9 mouse cellular contexts compared by ENCODE assay signal in the genomic region with DNA sequence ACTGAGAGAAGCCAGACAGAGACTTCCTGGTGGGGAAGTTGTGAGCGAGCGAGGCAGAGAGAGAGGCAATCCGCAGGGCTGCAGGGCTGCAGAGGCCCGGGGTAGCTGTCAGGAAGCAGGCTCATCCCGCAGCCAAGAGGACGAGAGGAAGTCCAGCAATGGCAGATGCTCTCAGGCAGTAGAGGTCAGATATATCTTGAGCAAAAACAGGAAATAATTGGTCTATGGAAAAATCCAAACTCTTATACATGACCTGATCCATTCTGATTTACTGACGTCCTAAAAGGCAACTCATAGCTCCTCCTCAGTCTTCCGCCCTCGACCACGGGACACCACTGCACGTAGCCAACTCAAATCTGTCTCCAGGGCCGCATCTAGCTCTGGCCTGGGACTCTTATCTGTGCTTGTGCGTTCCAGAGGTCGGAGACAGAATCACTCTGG. TPM values are rescaled to one million over a fixed set of nuclear protein-coding genes. Genes with fewer than 3 reads are reported as not detected.
A peak's percentile ranks its signal among the peaks of the same experiment; 100 is the strongest.
DNase-seq lines count a peak whose midpoint lies in the region; ATAC-seq lines count a peak whose summit lies in the region.
"Had no signal": no experiment of that assay in that cellular context is flagged by ENCODE, and none has a peak within 500 bp of the region (broad histone marks: within the 10 kb centered on the region; RNA-seq: fewer than 3 reads in every experiment).

No protein-coding gene starts in this region.

- peak overlapping the region; percentile 13; the same call in 1 of the 2 replicates for H3K9ac ChIP-seq in embryonic facial prominence, embryonic 11.5 days (replicated peaks; ENCODE audit: low read length)
- peak overlapping the region; percentile 32; the same call in 1 of the 2 replicates for H3K9ac ChIP-seq in lung, embryonic 16.5 days (ENCODE audit: low read length)

- H3K4me3 ChIP-seq in embryonic facial prominence, embryonic 11.5 days (ENCODE audit: low read depth, low read length): no peak overlapping the region
- no peak overlapping the region for H3K4me3 ChIP-seq in lung, embryonic 16.5 days (ENCODE audit: low read length)

- DNase-seq in adrenal gland, postnatal 14 days: peak; percentile 42
- DNase-seq in adrenal gland, adult 18-20 months (ENCODE audit: low spot score in 2 of 2): no peak
- no peak for DNase-seq in embryonic facial prominence, embryonic 11.5 days (ENCODE audit: low spot score)
- peak; percentile 30 for DNase-seq in kidney, adult 11 months
- no peak for DNase-seq in cerebellum, adult 8-10 months
- no peak for DNase-seq in retina, postnatal 1 day
- DNase-seq in T-cell, adult 2 months (ENCODE audit: low spot score): no peak
- DNase-seq: B cell, adult 2 months had no signal

- 52% methylated on average over 14 of the region's 14 CpGs for WGBS in embryonic facial prominence, embryonic 11.5 days
- WGBS in lung, embryonic 16.5 days: 24% methylated on average over 14 of the region's 14 CpGs

- H3K27ac ChIP-seq in embryonic facial prominence, embryonic 11.5 days (replicated peaks; ENCODE audit: low read depth, low read length): no peak overlapping the region
- H3K27ac ChIP-seq in lung, embryonic 16.5 days (ENCODE audit: low read length): peak overlapping the region; percentile 64

- H3K27me3 ChIP-seq in embryonic facial prominence, embryonic 11.5 days (ENCODE audit: control insufficient read depth, insufficient read depth, low read length): no peaks in the 10 kb centered on the region
- H3K27me3 ChIP-seq in lung, embryonic 16.5 days (ENCODE audit: control insufficient read depth, insufficient read depth, low read depth, low read length): no peaks in the 10 kb centered on the region

- H3K36me3 ChIP-seq in embryonic facial prominence, embryonic 11.5 days (replicated peaks; ENCODE audit: control insufficient read depth, insufficient read depth, low read depth, low read length): no peaks in the 10 kb centered on the region
- H3K36me3 ChIP-seq in lung, embryonic 16.5 days (ENCODE audit: control insufficient read depth, insufficient read depth, low read length): peaks cover 5% of the 10 kb centered on the region; the same call in 1 of the 2 replicates

- no peaks in the 10 kb centered on the region for H3K9me3 ChIP-seq in embryonic facial prominence, embryonic 11.5 days (replicated peaks; ENCODE audit: control insufficient read depth, low read length)
- H3K9me3 ChIP-seq in lung, embryonic 16.5 days (ENCODE audit: control insufficient read depth, low read length): no peaks in the 10 kb centered on the region

- no peak overlapping the region for H3K4me2 ChIP-seq in embryonic facial prominence, embryonic 11.5 days (ENCODE audit: low read depth, low read length)
- H3K4me2 ChIP-seq in lung, embryonic 16.5 days (ENCODE audit: low read depth, low read length): peak overlapping the region; percentile 28; the same call in 1 of the 2 replicates

- ATAC-seq in embryonic facial prominence, embryonic 11.5 days (replicated peaks; ENCODE audit: insufficient number of reproducible peaks, low FRiP score, low TSS enrichment, low read depth): no peak
- ATAC-seq in lung, embryonic 16.5 days (ENCODE audit: low read depth): peak; percentile 70

- no peaks in the 10 kb centered on the region for H3K4me1 ChIP-seq in embryonic facial prominence, embryonic 11.5 days (ENCODE audit: control insufficient read depth, insufficient read depth, low read length)
- peaks cover 8% of the 10 kb centered on the region for H3K4me1 ChIP-seq in lung, embryonic 16.5 days (replicated peaks; ENCODE audit: control insufficient read depth, insufficient read depth, low read length)

RNA-seq across cellular contexts. Expression of a gene that starts 5.8 kb away (rescaled TPM):
- 27.1 and 27.5 TPM in 2 replicates for total RNA-seq in adrenal gland, postnatal 14 days (2021)
- 10 to 100 TPM; 18.2 to 24.4 TPM for total RNA-seq in adrenal gland, adult 18-20 months (2021)
- 32.8 and 34.4 TPM in 2 replicates for polyA plus RNA-seq in embryonic facial prominence, embryonic 11.5 days (2014; fragmentation: Nextera tagmentation; extraction: Ambion mirVana)
- 28.3 and 29.5 TPM in 2 replicates for polyA plus RNA-seq in lung, embryonic 16.5 days (2015; fragmentation: Nextera tagmentation; extraction: Ambion mirVana)

RNA-seq across cellular contexts. Expression of a gene that starts 17.3 kb away (rescaled TPM):
- 212 and 219 TPM in 2 replicates for total RNA-seq in adrenal gland, postnatal 14 days (2021)
- total RNA-seq in adrenal gland, adult 18-20 months (2021): 100 to 1,000 TPM; 185 to 226 TPM
- polyA plus RNA-seq in embryonic facial prominence, embryonic 11.5 days (2014; fragmentation: Nextera tagmentation; extraction: Ambion mirVana): 872 and 909 TPM in 2 replicates
- 499 and 543 TPM in 2 replicates for polyA plus RNA-seq in lung, embryonic 16.5 days (2015; fragmentation: Nextera tagmentation; extraction: Ambion mirVana)

RNA-seq across cellular contexts. Expression of a gene that starts 49.3 kb away (rescaled TPM):
- 5.7 and 6.0 TPM in 2 replicates for total RNA-seq in adrenal gland, postnatal 14 days (2021)
- total RNA-seq in adrenal gland, adult 18-20 months (2021): 1 to 10 TPM; 4.0 to 5.3 TPM
- 0.69 and 1.4 TPM in 2 replicates for polyA plus RNA-seq in embryonic facial prominence, embryonic 11.5 days (2014; fragmentation: Nextera tagmentation; extraction: Ambion mirVana)
- polyA plus RNA-seq in lung, embryonic 16.5 days (2015; fragmentation: Nextera tagmentation; extraction: Ambion mirVana): 0.18 and 0.24 TPM in 2 replicates

Comparison
In these comparisons a context has a peak if more than half of its experiments do, and no peak if none do; other contexts are left out.
1. DNase-seq: peak in adrenal gland, postnatal 14 days (single experiment) and kidney, adult 11 months (single experiment); none in adrenal gland, adult 18-20 months (0 of 2), embryonic facial prominence, embryonic 11.5 days (single experiment), cerebellum, adult 8-10 months (single experiment), retina, postnatal 1 day (single experiment) and T-cell, adult 2 months (single experiment).